Mouse (Mus musculus) mature B cell (primary cell): ENCODE measurements at regions not wholly inside any gene's neighbourhood (a gene's known extent, or its start where the extent isn't known, plus 50 kb on each side); places are given as distances from the start of the nearest gene placed in this dataset.

Source experiments
- in situ Hi-C: fragments of 300-500 bp; cut with MboI; formaldehyde crosslinking; loops from 2 replicates; pipeline ENCODE4 v1.14.3; 2019

DNA sequence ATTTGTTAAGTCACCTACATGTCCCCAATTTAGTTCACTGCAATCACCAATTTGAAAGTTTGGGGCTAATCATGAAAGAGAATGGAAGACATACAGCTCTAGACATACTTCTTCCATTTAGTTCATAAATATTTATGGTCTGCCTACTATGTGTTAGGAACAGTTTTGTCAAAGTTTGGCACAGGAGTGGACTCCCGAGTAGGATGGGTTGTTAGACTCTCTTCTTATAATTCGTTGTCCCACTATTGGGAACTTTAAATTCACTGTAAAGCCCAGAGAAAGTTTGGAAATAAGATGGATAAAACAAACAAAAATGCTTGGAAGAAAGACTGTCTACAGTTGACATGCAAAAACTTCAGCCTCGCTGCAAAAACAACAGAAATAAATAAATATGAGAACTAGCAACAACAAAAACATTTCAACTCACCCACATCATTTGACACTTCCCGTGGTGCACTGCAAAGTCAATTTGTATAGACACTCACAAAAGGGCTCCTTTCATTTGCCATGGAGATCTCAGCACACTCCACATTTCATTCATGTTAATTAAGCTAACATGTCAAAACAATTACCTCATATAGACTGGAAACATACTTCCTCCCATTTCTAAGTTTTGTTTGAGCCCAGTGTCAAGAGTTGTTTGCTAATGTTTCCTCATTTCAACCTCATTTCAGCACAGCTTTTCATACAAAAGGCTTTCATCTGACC, 570.2 kb upstream of the Kirrel3 start:
- in situ Hi-C loops, result no loop called here

DNA sequence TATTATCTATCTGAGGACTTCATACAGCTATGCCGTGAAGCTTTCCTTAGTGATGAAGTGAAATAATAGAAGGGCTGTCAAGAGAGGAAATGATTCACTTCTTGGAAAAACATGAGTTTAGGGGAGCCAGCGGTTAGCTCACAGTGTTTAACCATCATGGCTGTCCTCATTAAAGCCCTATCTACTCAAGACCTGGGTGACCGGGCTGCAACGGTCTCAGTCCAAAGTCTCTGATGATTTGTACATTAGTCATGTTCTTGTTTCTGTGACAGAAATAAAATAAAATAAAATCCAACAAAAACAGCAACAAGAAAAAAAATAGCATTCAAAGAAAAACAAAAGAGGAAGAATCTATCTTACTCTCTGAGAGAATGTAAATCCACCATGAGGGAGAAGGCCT, 555.4 kb upstream of the Kirrel3 start:
- in situ Hi-C loops, result no loop called here

DNA sequence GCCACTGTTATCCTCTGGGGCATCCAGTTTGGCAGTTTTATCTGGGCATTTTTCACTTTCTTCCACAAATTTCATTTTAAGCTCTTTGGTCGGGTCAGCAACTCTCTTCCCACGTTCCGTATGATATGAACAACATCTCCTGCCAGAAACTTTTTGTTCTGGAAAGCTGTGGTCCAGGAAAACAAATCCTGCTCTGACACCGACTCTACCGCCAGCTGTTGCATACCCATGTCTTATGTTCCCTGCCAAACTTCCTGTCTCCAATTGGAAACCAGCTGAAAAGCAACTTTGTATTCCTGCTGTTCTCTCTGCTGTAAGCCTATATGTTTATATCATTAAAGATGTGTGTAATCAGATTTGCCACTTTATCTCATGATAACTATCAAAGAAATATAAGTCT, 551.6 kb upstream of the Kirrel3 start:
- in situ Hi-C loops, result no loop called here

GRCm38 (mm10) chr9:33954319-33954718, 531.4 kb upstream of the Kirrel3 start:
- in situ Hi-C loops, result no loop called here
